Mouse (Mus musculus): ENCODE measurements at regions not wholly inside any gene's neighbourhood (a gene's known extent, or its start where the extent isn't known, plus 50 kb on each side); places are given as distances from the start of the nearest gene placed in this dataset.

DNA sequence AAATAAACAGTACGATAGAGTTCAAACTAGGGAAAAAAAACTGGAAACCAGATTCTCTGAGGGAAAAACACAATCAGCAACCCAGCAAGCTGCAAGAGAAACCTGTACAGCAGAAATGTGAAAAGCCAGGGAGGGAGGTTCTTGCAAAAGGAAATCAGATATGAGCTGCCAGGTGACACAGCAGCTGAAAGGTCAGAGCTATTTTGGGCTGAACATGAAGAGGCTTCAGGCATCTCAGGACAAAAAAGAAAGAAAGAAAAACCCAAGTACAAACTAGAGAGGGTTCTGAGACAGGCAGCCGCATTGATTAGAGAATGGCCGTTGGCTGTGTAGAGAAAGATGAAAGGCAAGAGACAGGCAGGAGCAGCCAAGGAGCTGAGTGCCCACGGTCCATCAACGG is 434.5 kb downstream of the Nuf2 start:
- Histone ChIP-seq H3K36me3 (replicated peaks; ENCODE audit: control insufficient read depth, insufficient read depth, low read depth, low read length) (no peaks in the 10 kb centered on the region), H3K27ac (replicated peaks; ENCODE audit: low read depth, low read length) (no peak overlapping the region), H3K9ac (replicated peaks; ENCODE audit: low read length) (no peak overlapping the region), H3K4me2 (ENCODE audit: low read depth, low read length) (no peak overlapping the region), H3K4me1 (ENCODE audit: control insufficient read depth, insufficient read depth, low read length) (no peaks in the 10 kb centered on the region; the same call in 1 of the 2 replicates), H3K27me3 (ENCODE audit: control insufficient read depth, insufficient read depth, low read length) (no peaks in the 10 kb centered on the region), H3K4me3 (ENCODE audit: low read depth, low read length) (no peak overlapping the region), H3K9me3 (replicated peaks; ENCODE audit: control insufficient read depth, low read length) (no peaks in the 10 kb centered on the region)
- peak; percentile 32 for DNase-seq (ENCODE audit: low spot score)
- ATAC-seq (replicated peaks; ENCODE audit: insufficient number of reproducible peaks, low FRiP score, low TSS enrichment, low read depth): no peak
- WGBS: 46% methylated on average over 5 of the region's 5 CpGs

- ATAC-seq (replicated peaks; ENCODE audit: insufficient number of reproducible peaks, low FRiP score, low TSS enrichment, low read depth) (no peak), DNase-seq (ENCODE audit: low spot score) (no peak)
- H3K4me2 ChIP-seq (ENCODE audit: low read depth, low read length): no peak overlapping the region
- no peaks in the 10 kb centered on the region for H3K9me3 ChIP-seq (replicated peaks; ENCODE audit: control insufficient read depth, low read length)
- no peak overlapping the region for H3K9ac ChIP-seq (replicated peaks; ENCODE audit: low read length)
- no peak overlapping the region for H3K27ac ChIP-seq (replicated peaks; ENCODE audit: low read depth, low read length)
- H3K27me3 ChIP-seq (ENCODE audit: control insufficient read depth, insufficient read depth, low read length): no peaks in the 10 kb centered on the region
- no peaks in the 10 kb centered on the region; the same call in 1 of the 2 replicates for H3K4me1 ChIP-seq (ENCODE audit: control insufficient read depth, insufficient read depth, low read length)
- WGBS: 82% methylated on average over 3 of the region's 3 CpGs
- no peaks in the 10 kb centered on the region for H3K36me3 ChIP-seq (replicated peaks; ENCODE audit: control insufficient read depth, insufficient read depth, low read depth, low read length)
- H3K4me3 ChIP-seq (ENCODE audit: low read depth, low read length): no peak overlapping the region
Observed at GRCm38 (mm10) chr1:169093602-169094354, 437.5 kb downstream of the Nuf2 start.

- Histone ChIP-seq H3K27ac (replicated peaks; ENCODE audit: low read depth, low read length) (no peak overlapping the region), H3K36me3 (replicated peaks; ENCODE audit: control insufficient read depth, insufficient read depth, low read depth, low read length) (no peaks in the 10 kb centered on the region), H3K9me3 (replicated peaks; ENCODE audit: control insufficient read depth, low read length) (no peaks in the 10 kb centered on the region), H3K4me1 (ENCODE audit: control insufficient read depth, insufficient read depth, low read length) (no peaks in the 10 kb centered on the region), H3K27me3 (ENCODE audit: control insufficient read depth, insufficient read depth, low read length) (no peaks in the 10 kb centered on the region), H3K9ac (replicated peaks; ENCODE audit: low read length) (no peak overlapping the region), H3K4me3 (ENCODE audit: low read depth, low read length) (no peak overlapping the region), H3K4me2 (ENCODE audit: low read depth, low read length) (no peak overlapping the region)
- DNase-seq (ENCODE audit: low spot score) (no peak), ATAC-seq (replicated peaks; ENCODE audit: insufficient number of reproducible peaks, low FRiP score, low TSS enrichment, low read depth) (no peak)
- WGBS: 74% methylated on average over 3 of the region's 3 CpGs
Observed at GRCm38 (mm10) chr1:169086032-169086431, 445.2 kb downstream of the Nuf2 start.

- no peak for ATAC-seq (replicated peaks; ENCODE audit: insufficient number of reproducible peaks, low FRiP score, low TSS enrichment, low read depth)
- WGBS: 79% methylated on average over 1 of the region's 1 CpGs
Observed at GRCm38 (mm10) chr1:169080686-169081085, 450.6 kb downstream of the Nuf2 start.

GRCm38 (mm10) chr1:169077228-169077627 is 454.0 kb downstream of the Nuf2 start:
- Histone ChIP-seq H3K4me1 (ENCODE audit: control insufficient read depth, insufficient read depth, low read length) (no peaks in the 10 kb centered on the region), H3K27ac (replicated peaks; ENCODE audit: low read depth, low read length) (no peak overlapping the region)
- ATAC-seq (replicated peaks; ENCODE audit: insufficient number of reproducible peaks, low FRiP score, low TSS enrichment, low read depth): no peak

More at GRCm38 (mm10) chr1:169080686-169081085, 450.6 kb downstream of the Nuf2 start:
- H3K4me3 ChIP-seq (ENCODE audit: low read depth, low read length): no peak overlapping the region
- no peaks in the 10 kb centered on the region for H3K27me3 ChIP-seq (ENCODE audit: control insufficient read depth, insufficient read depth, low read length)
- no peaks in the 10 kb centered on the region for H3K36me3 ChIP-seq (replicated peaks; ENCODE audit: control insufficient read depth, insufficient read depth, low read depth, low read length)
- no peaks in the 10 kb centered on the region for H3K9me3 ChIP-seq (replicated peaks; ENCODE audit: control insufficient read depth, low read length)
- no peak for DNase-seq (ENCODE audit: low spot score)
- no peak overlapping the region for H3K9ac ChIP-seq (replicated peaks; ENCODE audit: low read length)
- H3K27ac ChIP-seq (replicated peaks; ENCODE audit: low read depth, low read length): no peak overlapping the region
- H3K4me1 ChIP-seq (ENCODE audit: control insufficient read depth, insufficient read depth, low read length): no peaks in the 10 kb centered on the region
- H3K4me2 ChIP-seq (ENCODE audit: low read depth, low read length): no peak overlapping the region

DNA sequence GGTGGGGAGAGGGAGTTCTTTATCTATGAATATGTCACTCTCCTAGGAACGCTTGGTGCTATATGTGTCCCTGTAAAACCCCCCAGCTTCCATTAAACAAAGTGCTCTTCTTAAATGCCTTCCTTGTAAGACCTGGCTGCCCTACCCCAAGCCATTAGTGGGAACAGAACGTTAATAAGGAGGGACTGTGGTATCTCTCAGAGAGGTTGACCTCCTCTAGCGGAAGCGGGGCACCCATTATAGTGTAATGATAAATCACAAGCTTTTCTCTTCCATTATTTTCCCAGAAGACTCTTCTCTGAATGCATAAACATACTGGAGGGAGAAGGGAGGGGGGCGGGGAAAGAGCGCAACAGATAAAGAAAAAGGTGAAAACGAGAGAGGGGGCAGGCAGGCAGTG is 455.3 kb downstream of the Nuf2 start:
- DNase-seq (ENCODE audit: low spot score) (no peak), ATAC-seq (replicated peaks; ENCODE audit: insufficient number of reproducible peaks, low FRiP score, low TSS enrichment, low read depth) (0 out of 2 replicates have a peak, but pooled peaks have one; percentile 29)
- no peak overlapping the region for H3K27ac ChIP-seq (replicated peaks; ENCODE audit: low read depth, low read length)
- no peaks in the 10 kb centered on the region for H3K4me1 ChIP-seq (ENCODE audit: control insufficient read depth, insufficient read depth, low read length)
- H3K4me3 ChIP-seq (ENCODE audit: low read depth, low read length): no peak overlapping the region
- no peak overlapping the region for H3K9ac ChIP-seq (replicated peaks; ENCODE audit: low read length)
- no peaks in the 10 kb centered on the region for H3K9me3 ChIP-seq (replicated peaks; ENCODE audit: control insufficient read depth, low read length)
- 67% methylated on average over 7 of the region's 7 CpGs for WGBS
- no peak overlapping the region for H3K4me2 ChIP-seq (ENCODE audit: low read depth, low read length)
- no peaks in the 10 kb centered on the region for H3K27me3 ChIP-seq (ENCODE audit: control insufficient read depth, insufficient read depth, low read length)
- H3K36me3 ChIP-seq (replicated peaks; ENCODE audit: control insufficient read depth, insufficient read depth, low read depth, low read length): no peaks in the 10 kb centered on the region

More at GRCm38 (mm10) chr1:169077228-169077627, 454.0 kb downstream of the Nuf2 start:
- Histone ChIP-seq H3K9ac (replicated peaks; ENCODE audit: low read length) (no peak overlapping the region), H3K27me3 (ENCODE audit: control insufficient read depth, insufficient read depth, low read length) (no peaks in the 10 kb centered on the region), H3K4me2 (ENCODE audit: low read depth, low read length) (no peak overlapping the region), H3K4me3 (ENCODE audit: low read depth, low read length) (no peak overlapping the region), H3K36me3 (replicated peaks; ENCODE audit: control insufficient read depth, insufficient read depth, low read depth, low read length) (no peaks in the 10 kb centered on the region), H3K9me3 (replicated peaks; ENCODE audit: control insufficient read depth, low read length) (no peaks in the 10 kb centered on the region)
- no peak for DNase-seq (ENCODE audit: low spot score)
- WGBS: 82% methylated on average over 5 of the region's 5 CpGs

DNA sequence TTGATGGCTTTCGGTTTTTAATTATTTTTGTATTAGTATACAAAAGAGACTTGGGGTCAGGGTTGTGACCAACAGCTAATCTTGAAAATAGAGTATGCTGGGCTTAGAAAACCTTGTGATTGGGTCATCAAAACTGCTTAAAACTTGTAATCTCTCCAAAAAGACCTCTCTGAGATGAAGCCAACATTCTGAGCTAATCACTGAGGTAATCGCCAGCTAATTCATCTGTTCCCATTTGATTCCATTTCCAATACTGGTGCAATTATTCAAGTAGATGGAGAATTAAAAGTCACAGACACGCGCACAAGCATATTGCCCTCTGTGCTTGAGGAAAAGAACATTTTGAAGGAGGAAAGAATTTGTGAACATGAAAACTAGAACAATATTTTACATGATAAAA is 459.9 kb downstream of the Nuf2 start:
- Histone ChIP-seq H3K4me3 (ENCODE audit: low read depth, low read length) (no peak overlapping the region), H3K4me2 (ENCODE audit: low read depth, low read length) (no peak overlapping the region), H3K27me3 (ENCODE audit: control insufficient read depth, insufficient read depth, low read length) (no peaks in the 10 kb centered on the region), H3K9ac (replicated peaks; ENCODE audit: low read length) (no peak overlapping the region), H3K36me3 (replicated peaks; ENCODE audit: control insufficient read depth, insufficient read depth, low read depth, low read length) (no peaks in the 10 kb centered on the region), H3K27ac (replicated peaks; ENCODE audit: low read depth, low read length) (no peak overlapping the region), H3K9me3 (replicated peaks; ENCODE audit: control insufficient read depth, low read length) (no peaks in the 10 kb centered on the region), H3K4me1 (ENCODE audit: control insufficient read depth, insufficient read depth, low read length) (no peaks in the 10 kb centered on the region)
- 90% methylated on average over 4 of the region's 4 CpGs for WGBS
- no peak for DNase-seq (ENCODE audit: low spot score)
- ATAC-seq (replicated peaks; ENCODE audit: insufficient number of reproducible peaks, low FRiP score, low TSS enrichment, low read depth): no peak

- Histone ChIP-seq H3K27me3 (ENCODE audit: control insufficient read depth, insufficient read depth, low read length) (no peaks in the 10 kb centered on the region), H3K27ac (replicated peaks; ENCODE audit: low read depth, low read length) (no peak overlapping the region), H3K4me3 (ENCODE audit: low read depth, low read length) (no peak overlapping the region), H3K9ac (replicated peaks; ENCODE audit: low read length) (no peak overlapping the region), H3K36me3 (replicated peaks; ENCODE audit: control insufficient read depth, insufficient read depth, low read depth, low read length) (no peaks in the 10 kb centered on the region), H3K4me2 (ENCODE audit: low read depth, low read length) (no peak overlapping the region), H3K4me1 (ENCODE audit: control insufficient read depth, insufficient read depth, low read length) (no peaks in the 10 kb centered on the region), H3K9me3 (replicated peaks; ENCODE audit: control insufficient read depth, low read length) (no peaks in the 10 kb centered on the region)
- WGBS: 77% methylated on average over 3 of the region's 3 CpGs
- DNase-seq (ENCODE audit: low spot score): no peak
- ATAC-seq (replicated peaks; ENCODE audit: insufficient number of reproducible peaks, low FRiP score, low TSS enrichment, low read depth): no peak
Observed at GRCm38 (mm10) chr1:169069647-169070046, 461.6 kb downstream of the Nuf2 start.
